Mouse (Mus musculus): Measurements from ENCODE around the gene Pgpep1l. TPM values are rescaled to one million over a fixed set of nuclear protein-coding genes. Genes with fewer than 3 reads are reported as not detected.

Gene Pgpep1l
- polyA plus RNA-seq, 1 experiment from 2014 or later = not detected

DNA sequence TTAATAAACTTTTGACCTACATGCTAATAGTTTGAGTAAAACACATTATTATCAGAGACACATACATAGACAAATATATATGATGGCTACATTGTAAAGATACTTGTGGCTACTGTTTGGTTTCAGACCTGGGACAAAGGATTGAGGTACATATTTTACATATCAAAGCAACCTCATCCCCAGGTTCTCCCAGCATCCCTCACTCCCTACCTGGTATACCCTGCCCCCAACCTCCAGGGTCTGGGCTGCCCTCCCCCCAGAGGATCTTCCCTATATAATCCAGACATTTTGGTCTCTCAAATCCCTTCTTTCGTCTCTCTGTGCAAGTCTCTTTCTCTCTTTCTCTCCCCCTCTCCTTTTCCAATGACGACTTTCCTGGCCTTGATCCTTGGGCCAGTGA lies 10.2 kb upstream of the Pgpep1l start:
- H3K4me3 ChIP-seq (ENCODE audit: low read depth, low read length) = no peak overlapping the region
- ATAC-seq (ENCODE audit: insufficient number of reproducible peaks, low FRiP score, low TSS enrichment, low read depth) (no peak), DNase-seq (ENCODE audit: low spot score) (no peak)
- H3K27me3 ChIP-seq (ENCODE audit: control insufficient read depth, insufficient read depth, low read length) = 0 out of 2 replicates have a peak, but pooled peaks cover 2% of the 10 kb centered on the region
- no peaks in the 10 kb centered on the region for H3K36me3 ChIP-seq (ENCODE audit: control insufficient read depth, insufficient read depth, low read length)
- H3K27ac ChIP-seq (replicated peaks; ENCODE audit: low read depth, low read length) = no peak overlapping the region
- H3K9me3 ChIP-seq (ENCODE audit: control insufficient read depth, low read length) = no peaks in the 10 kb centered on the region
- H3K4me2 ChIP-seq (ENCODE audit: low read depth, severe bottlenecking) = no peak overlapping the region
- H3K9ac ChIP-seq (ENCODE audit: low read length) = no peak overlapping the region
- peaks cover 23% of the 10 kb centered on the region for H3K4me1 ChIP-seq (ENCODE audit: control insufficient read depth, insufficient read depth, low read length)
- 52% methylated on average over 2 of the region's 2 CpGs for WGBS

- ATAC-seq (ENCODE audit: insufficient number of reproducible peaks, low FRiP score, low TSS enrichment, low read depth) (no peak), DNase-seq (ENCODE audit: low spot score) (no peak)
- Histone ChIP-seq H3K4me1 (ENCODE audit: control insufficient read depth, insufficient read depth, low read length) (peaks cover 20% of the 10 kb centered on the region), H3K4me3 (ENCODE audit: low read depth, low read length) (no peak within 1 kb of the TSS), H3K27me3 (ENCODE audit: control insufficient read depth, insufficient read depth, low read length) (0 out of 2 replicates have a peak, but pooled peaks cover 2% of the 10 kb centered on the region), H3K4me2 (ENCODE audit: low read depth, severe bottlenecking) (no peak within 1 kb of the TSS), H3K9ac (ENCODE audit: low read length) (no peak within 1 kb of the TSS), H3K27ac (replicated peaks; ENCODE audit: low read depth, low read length) (no peak within 1 kb of the TSS), H3K9me3 (ENCODE audit: control insufficient read depth, low read length) (no peaks in the 10 kb centered on the region), H3K36me3 (ENCODE audit: control insufficient read depth, insufficient read depth, low read length) (no peaks in the 10 kb centered on the region)
Measured at GRCm38 (mm10) chr7:68273515-68273914, 9.5 kb upstream of the Pgpep1l start, which contains the start of gene Fam169b. Gene Fam169b (plus strand): TSS chr7:68273839.

DNA sequence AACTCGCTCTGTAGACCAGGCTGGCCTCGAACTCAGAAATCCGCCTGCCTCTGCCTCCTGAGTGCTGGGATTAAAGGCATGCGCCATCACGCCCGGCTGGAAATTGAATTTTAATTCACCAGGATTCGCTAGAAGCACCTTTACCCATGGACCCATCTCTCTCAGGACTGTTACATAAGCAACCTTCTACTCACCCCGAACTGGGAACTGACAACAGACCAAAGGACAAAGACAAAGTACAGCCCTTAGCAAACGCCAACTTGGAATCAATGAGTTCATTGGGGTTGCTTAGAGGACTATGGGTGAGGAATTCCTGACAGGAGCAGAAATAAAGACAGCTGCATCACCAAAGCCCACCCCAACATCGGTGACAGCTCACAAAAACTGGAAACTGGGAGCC lies 8.6 kb upstream of the Pgpep1l start:
- DNase-seq (ENCODE audit: low spot score) (no peak), ATAC-seq (ENCODE audit: insufficient number of reproducible peaks, low FRiP score, low TSS enrichment, low read depth) (no peak)
- Histone ChIP-seq H3K27ac (replicated peaks; ENCODE audit: low read depth, low read length) (no peak overlapping the region), H3K36me3 (ENCODE audit: control insufficient read depth, insufficient read depth, low read length) (no peaks in the 10 kb centered on the region), H3K4me3 (ENCODE audit: low read depth, low read length) (no peak overlapping the region), H3K4me1 (ENCODE audit: control insufficient read depth, insufficient read depth, low read length) (peaks cover 17% of the 10 kb centered on the region), H3K9ac (ENCODE audit: low read length) (no peak overlapping the region), H3K27me3 (ENCODE audit: control insufficient read depth, insufficient read depth, low read length) (0 out of 2 replicates have a peak, but pooled peaks cover 2% of the 10 kb centered on the region), H3K4me2 (ENCODE audit: low read depth, severe bottlenecking) (no peak overlapping the region), H3K9me3 (ENCODE audit: control insufficient read depth, low read length) (no peaks in the 10 kb centered on the region)
- 89% methylated on average over 10 of the region's 10 CpGs for WGBS

GRCm38 (mm10) chr7:68271816-68272215 lies 7.8 kb upstream of the Pgpep1l start:
- Histone ChIP-seq H3K9ac (ENCODE audit: low read length) (no peak overlapping the region), H3K4me1 (ENCODE audit: control insufficient read depth, insufficient read depth, low read length) (peaks cover 13% of the 10 kb centered on the region), H3K9me3 (ENCODE audit: control insufficient read depth, low read length) (no peaks in the 10 kb centered on the region), H3K4me2 (ENCODE audit: low read depth, severe bottlenecking) (no peak overlapping the region), H3K4me3 (ENCODE audit: low read depth, low read length) (no peak overlapping the region), H3K27me3 (ENCODE audit: control insufficient read depth, insufficient read depth, low read length) (0 out of 2 replicates have a peak, but pooled peaks cover 2% of the 10 kb centered on the region), H3K36me3 (ENCODE audit: control insufficient read depth, insufficient read depth, low read length) (no peaks in the 10 kb centered on the region), H3K27ac (replicated peaks; ENCODE audit: low read depth, low read length) (no peak overlapping the region)
- WGBS = 90% methylated on average over 6 of the region's 6 CpGs
- ATAC-seq (ENCODE audit: insufficient number of reproducible peaks, low FRiP score, low TSS enrichment, low read depth) (no peak), DNase-seq (ENCODE audit: low spot score) (no peak)

GRCm38 (mm10) chr7:68270551-68270950 lies 6.5 kb upstream of the Pgpep1l start:
- no peaks in the 10 kb centered on the region for H3K27me3 ChIP-seq (ENCODE audit: control insufficient read depth, insufficient read depth, low read length)
- WGBS = 47% methylated on average over 4 of the region's 4 CpGs
- H3K9ac ChIP-seq (ENCODE audit: low read length) = no peak overlapping the region
- DNase-seq (ENCODE audit: low spot score) = no peak
- no peak for ATAC-seq (ENCODE audit: insufficient number of reproducible peaks, low FRiP score, low TSS enrichment, low read depth)
- H3K4me2 ChIP-seq (ENCODE audit: low read depth, severe bottlenecking) = no peak overlapping the region
- no peak overlapping the region for H3K4me3 ChIP-seq (ENCODE audit: low read depth, low read length)
- H3K9me3 ChIP-seq (ENCODE audit: control insufficient read depth, low read length) = no peaks in the 10 kb centered on the region
- no peaks in the 10 kb centered on the region for H3K36me3 ChIP-seq (ENCODE audit: control insufficient read depth, insufficient read depth, low read length)
- no peak overlapping the region for H3K27ac ChIP-seq (replicated peaks; ENCODE audit: low read depth, low read length)
- H3K4me1 ChIP-seq (ENCODE audit: control insufficient read depth, insufficient read depth, low read length) = peaks cover 8% of the 10 kb centered on the region; the same call in 1 of the 2 replicates

DNA sequence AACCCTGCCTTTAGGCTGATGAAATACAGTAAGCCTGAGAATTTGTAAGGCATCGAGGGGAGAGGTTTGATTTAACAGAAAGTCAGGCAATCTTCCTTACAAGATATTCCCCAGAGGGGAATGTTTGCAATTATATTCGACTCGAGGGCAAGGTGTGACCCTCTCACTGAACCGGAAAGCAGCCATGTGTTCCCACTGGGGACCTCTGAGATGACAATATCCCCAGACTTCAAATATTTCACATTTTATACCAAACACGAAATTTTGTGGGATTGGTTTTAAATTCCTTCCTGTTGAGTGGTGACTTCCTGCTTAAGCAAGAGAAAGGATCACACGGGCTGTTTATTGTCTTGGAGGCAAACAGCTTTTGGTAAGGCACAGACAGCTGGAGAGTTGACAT lies 2.7 kb upstream of the Pgpep1l start:
- 0 out of 2 replicates have a peak overlapping the region, but pooled peaks have one; percentile 37 for H3K27ac ChIP-seq (replicated peaks; ENCODE audit: low read depth, low read length)
- no peak for DNase-seq (ENCODE audit: low spot score)
- H3K4me1 ChIP-seq (ENCODE audit: control insufficient read depth, insufficient read depth, low read length) = peaks cover 29% of the 10 kb centered on the region
- H3K36me3 ChIP-seq (ENCODE audit: control insufficient read depth, insufficient read depth, low read length) = no peaks in the 10 kb centered on the region
- H3K4me3 ChIP-seq (ENCODE audit: low read depth, low read length) = no peak overlapping the region
- H3K9ac ChIP-seq (ENCODE audit: low read length) = no peak overlapping the region
- no peak for ATAC-seq (ENCODE audit: insufficient number of reproducible peaks, low FRiP score, low TSS enrichment, low read depth)
- 7% methylated on average over 6 of the region's 6 CpGs for WGBS
- no peaks in the 10 kb centered on the region for H3K27me3 ChIP-seq (ENCODE audit: control insufficient read depth, insufficient read depth, low read length)
- H3K4me2 ChIP-seq (ENCODE audit: low read depth, severe bottlenecking) = no peak overlapping the region
- no peaks in the 10 kb centered on the region for H3K9me3 ChIP-seq (ENCODE audit: control insufficient read depth, low read length)

- no peak overlapping the region for H3K27ac ChIP-seq (replicated peaks; ENCODE audit: low read depth, low read length)
- no peak for DNase-seq (ENCODE audit: low spot score)
Measured at GRCm38 (mm10) chr7:68265391-68265790, 1.4 kb upstream of the Pgpep1l start.

GRCm38 (mm10) chr7:68264531-68264930 lies 498 bp upstream of the Pgpep1l start:
- Histone ChIP-seq H3K36me3 (ENCODE audit: control insufficient read depth, insufficient read depth, low read length) (no peaks in the 10 kb centered on the region), H3K4me3 (ENCODE audit: low read depth, low read length) (peak overlapping the region; percentile 16; the same call in 1 of the 2 replicates), H3K27ac (replicated peaks; ENCODE audit: low read depth, low read length) (no peak overlapping the region), H3K4me1 (ENCODE audit: control insufficient read depth, insufficient read depth, low read length) (peaks cover 29% of the 10 kb centered on the region), H3K9me3 (ENCODE audit: control insufficient read depth, low read length) (no peaks in the 10 kb centered on the region), H3K9ac (ENCODE audit: low read length) (no peak overlapping the region), H3K4me2 (ENCODE audit: low read depth, severe bottlenecking) (peak overlapping the region; percentile 52), H3K27me3 (ENCODE audit: control insufficient read depth, insufficient read depth, low read length) (no peaks in the 10 kb centered on the region)
- WGBS = 18% methylated on average over 14 of the region's 14 CpGs
- no peak for DNase-seq (ENCODE audit: low spot score)
- no peak for ATAC-seq (ENCODE audit: insufficient number of reproducible peaks, low FRiP score, low TSS enrichment, low read depth)

More at GRCm38 (mm10) chr7:68265391-68265790, 1.4 kb upstream of the Pgpep1l start:
- Histone ChIP-seq H3K4me2 (ENCODE audit: low read depth, severe bottlenecking) (no peak overlapping the region), H3K36me3 (ENCODE audit: control insufficient read depth, insufficient read depth, low read length) (no peaks in the 10 kb centered on the region), H3K4me1 (ENCODE audit: control insufficient read depth, insufficient read depth, low read length) (peaks cover 29% of the 10 kb centered on the region), H3K9ac (ENCODE audit: low read length) (no peak overlapping the region), H3K9me3 (ENCODE audit: control insufficient read depth, low read length) (no peaks in the 10 kb centered on the region), H3K4me3 (ENCODE audit: low read depth, low read length) (no peak overlapping the region), H3K27me3 (ENCODE audit: control insufficient read depth, insufficient read depth, low read length) (no peaks in the 10 kb centered on the region)
- ATAC-seq (ENCODE audit: insufficient number of reproducible peaks, low FRiP score, low TSS enrichment, low read depth) = no peak
- WGBS = 17% methylated on average over 7 of the region's 7 CpGs
